11 mouse cellular contexts compared by ENCODE assay signal in genomic region chr8:103316691-103317091, GRCm38 (mm10).
DNase-seq lines count a peak whose midpoint lies in the region; ATAC-seq and TF ChIP-seq lines count a peak whose summit lies in the region.
"Had no signal": no experiment of that assay in that cellular context is flagged by ENCODE, and none has a peak within 500 bp of the region (broad histone marks: within the 10 kb centered on the region; RNA-seq: fewer than 3 reads in every experiment).

No protein-coding gene starts in this region.

- no peak; the same call in 1 of the 2 replicates for ATAC-seq in limb, embryonic 13.5 days (ENCODE audit: low FRiP score, low read depth)
- ATAC-seq: forebrain, embryonic 15.5 days had no signal

- no peak overlapping the region for H3K4me2 ChIP-seq in limb, embryonic 13.5 days (replicated peaks)
- H3K4me2 ChIP-seq: forebrain, embryonic 15.5 days; stomach, embryonic 15.5 days had no signal

- H3K9ac ChIP-seq in limb, embryonic 13.5 days: no peak overlapping the region
- H3K9ac ChIP-seq: forebrain, embryonic 15.5 days; stomach, embryonic 15.5 days had no signal

- no peaks in the 10 kb centered on the region for H3K36me3 ChIP-seq in limb, embryonic 13.5 days
- H3K36me3 ChIP-seq: forebrain, embryonic 15.5 days; stomach, embryonic 15.5 days had no signal

- no peak overlapping the region for H3K4me3 ChIP-seq in lung, adult 2 months (replicated peaks; ENCODE audit: extremely low read depth, low read depth, low read length)
- no peak overlapping the region for H3K4me3 ChIP-seq in embryonic fibroblast, embryonic 13.5 days (ENCODE audit: insufficient read depth, low read length)
- H3K4me3 ChIP-seq in limb, embryonic 13.5 days: no peak overlapping the region
- H3K4me3 ChIP-seq: forebrain, embryonic 15.5 days; stomach, embryonic 15.5 days had no signal

- H3K27me3 ChIP-seq in limb, embryonic 13.5 days: no peaks in the 10 kb centered on the region
- H3K27me3 ChIP-seq: stomach, embryonic 15.5 days had no signal

- H3K4me1 ChIP-seq in lung, adult 2 months (ENCODE audit: control insufficient read depth, insufficient read depth, low read length): no peaks in the 10 kb centered on the region; the same call in 1 of the 2 replicates
- H3K4me1 ChIP-seq in embryonic fibroblast, embryonic 13.5 days (ENCODE audit: control insufficient read depth, insufficient read depth, low read length): peaks cover 13% of the 10 kb centered on the region
- peaks cover 26% of the 10 kb centered on the region for H3K4me1 ChIP-seq in limb, embryonic 13.5 days
- H3K4me1 ChIP-seq: forebrain, embryonic 15.5 days; stomach, embryonic 15.5 days had no signal

- H3K27ac ChIP-seq in embryonic fibroblast, embryonic 13.5 days (ENCODE audit: insufficient read depth, low read length): peak overlapping the region; percentile 82
- peak overlapping the region; percentile 15; the same call in 1 of the 2 replicates for H3K27ac ChIP-seq in limb, embryonic 13.5 days
- H3K27ac ChIP-seq: forebrain, embryonic 15.5 days; stomach, embryonic 15.5 days had no signal

- no peak for TF ChIP-seq CTCF in lung, adult 2 months (IDR thresholded peaks at IDR 0.05; ENCODE audit: insufficient read depth, low read length)
- TF ChIP-seq CTCF in embryonic fibroblast, embryonic 13.5 days (IDR thresholded peaks at IDR 0.05; ENCODE audit: borderline replicate concordance, insufficient read depth, low read length): no peak

- no peak for TF ChIP-seq POLR2A in lung, adult 2 months (IDR thresholded peaks at IDR 0.05; ENCODE audit: borderline replicate concordance, extremely low read depth, low read depth, low read length)
- TF ChIP-seq POLR2A in embryonic fibroblast, embryonic 13.5 days (IDR thresholded peaks at IDR 0.05; ENCODE audit: low read depth, low read length): no peak

- no peaks in the 10 kb centered on the region for H3K9me3 ChIP-seq in limb, embryonic 13.5 days
- H3K9me3 ChIP-seq: forebrain, embryonic 15.5 days; stomach, embryonic 15.5 days had no signal

- WGBS in lung, adult 2 months: 36% methylated on average over 5 of the region's 5 CpGs
- 54% methylated on average over 5 of the region's 5 CpGs for WGBS in limb, embryonic 13.5 days

- peak; percentile 14 to 41 for DNase-seq in lung, adult 18-20 months
- no peak for DNase-seq in lung, adult 2 months
- peak; percentile 4 for DNase-seq in skeletal muscle tissue, adult 2 months (ENCODE audit: low read depth, low spot score)
- no peak for DNase-seq in cerebellum, adult 11 months
- DNase-seq in embryo, embryonic 10 days (ENCODE audit: low spot score): no peak
- DNase-seq in cerebellum, adult 9-10 months: no peak
- DNase-seq: embryo, embryonic 11 days had no signal

Comparison
In these comparisons a context has a peak if more than half of its experiments do, and no peak if none do; other contexts are left out.
1. DNase-seq: peak in lung, adult 18-20 months (2 of 2) and skeletal muscle tissue, adult 2 months (single experiment); none in lung, adult 2 months (single experiment), cerebellum, adult 11 months (single experiment), embryo, embryonic 10 days (single experiment) and cerebellum, adult 9-10 months (single experiment).